ENCODE assay signal across 8 mouse cellular contexts in the genomic region with DNA sequence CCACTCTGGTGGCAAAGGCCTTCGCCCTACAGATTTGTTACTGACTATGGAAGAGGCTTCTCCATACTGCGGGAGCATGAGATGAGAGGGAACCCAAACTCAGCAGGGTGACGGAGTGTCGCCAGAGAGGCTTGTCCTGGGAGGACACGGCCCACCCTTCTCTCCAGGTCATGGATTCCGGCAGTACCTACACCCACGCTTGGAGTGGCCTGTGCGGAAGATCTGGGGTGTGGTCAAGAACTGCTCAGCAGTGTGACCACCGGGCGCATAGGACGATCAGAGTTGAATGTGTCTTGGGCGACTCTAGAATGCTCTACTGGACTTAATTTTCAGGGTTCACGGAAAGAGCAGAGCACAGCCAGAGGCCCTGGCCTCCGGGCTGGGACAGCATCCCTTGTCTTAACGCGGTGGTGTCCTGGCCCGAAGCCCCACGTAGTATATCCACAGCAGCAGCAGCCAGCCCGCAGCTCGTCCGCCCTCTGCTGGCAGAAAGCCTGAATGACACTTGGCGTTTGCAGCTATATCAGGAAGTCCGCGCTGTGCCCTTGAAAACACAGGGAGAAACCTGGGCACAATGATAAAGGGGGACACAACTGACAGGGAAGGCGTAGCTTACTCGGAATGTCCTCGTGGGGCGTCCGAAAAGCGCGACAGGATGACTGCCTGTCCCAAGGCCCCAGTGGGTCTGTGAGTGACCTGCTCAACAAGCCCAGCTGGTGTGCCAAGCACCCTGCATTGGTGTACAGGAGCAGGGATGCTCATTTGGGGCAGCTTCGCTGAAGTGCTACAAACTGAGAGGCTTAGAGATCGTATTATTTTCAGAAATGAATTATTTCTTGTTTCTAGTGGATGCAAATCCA. TPM values are rescaled to one million over a fixed set of nuclear protein-coding genes. Genes with fewer than 3 reads are reported as not detected.
DNase-seq lines count a peak whose midpoint lies in the region; ATAC-seq lines count a peak whose summit lies in the region.

No protein-coding gene starts in this region.

- no peak overlapping the region for H3K4me3 ChIP-seq in intestine, embryonic 14.5 days (ENCODE audit: low read depth, low read length)

- no peak overlapping the region for H3K9ac ChIP-seq in intestine, embryonic 14.5 days (ENCODE audit: low read length)

- intact Hi-C loops in left cerebral cortex, postnatal 10 days (cut with DNase I) = loop anchor here (5.0 to 10.0 kb wide), 3 partner anchors 70 to 193 kb away; no protein-coding TSS in a partner anchor

- no peaks in the 10 kb centered on the region for H3K4me1 ChIP-seq in intestine, embryonic 14.5 days (replicated peaks; ENCODE audit: control insufficient read depth, insufficient read depth, low read length)

- peak; percentile 69 for DNase-seq in adipocyte (ENCODE audit: low spot score)
- peak; percentile 95 for DNase-seq in embryo, embryonic 10 days (ENCODE audit: low spot score)
- peak; percentile 71 for DNase-seq in gastrocnemius, postnatal 25 days
- DNase-seq in intestine, embryonic 14.5 days (ENCODE audit: low spot score) = peak; percentile 98
- DNase-seq in left cerebral cortex, postnatal 10 days (ENCODE audit: extremely low spot score in 1 of 2, low spot score in 2 of 2) = peak; percentile 87 to 89
- DNase-seq in right cerebral cortex, postnatal 25 days = peak; percentile 85
- DNase-seq in urinary bladder, postnatal 36 days (ENCODE audit: low spot score in 2 of 2) = peak; percentile 75 to 83

- no peaks in the 10 kb centered on the region for H3K36me3 ChIP-seq in intestine, embryonic 14.5 days (ENCODE audit: control insufficient read depth, insufficient read depth, low read length)

- H3K27me3 ChIP-seq in intestine, embryonic 14.5 days (replicated peaks; ENCODE audit: control insufficient read depth, insufficient read depth, low read length) = no peaks in the 10 kb centered on the region

- 31% methylated on average over 33 of the region's 33 CpGs for WGBS in intestine, embryonic 14.5 days

- no peak overlapping the region for H3K27ac ChIP-seq in intestine, embryonic 14.5 days (ENCODE audit: low read depth)

- no peaks in the 10 kb centered on the region for H3K9me3 ChIP-seq in intestine, embryonic 14.5 days (ENCODE audit: control insufficient read depth, low read length)

- peak; percentile 82 for ATAC-seq in intestine, embryonic 14.5 days (replicated peaks; ENCODE audit: low FRiP score, low TSS enrichment, low read depth)
- ATAC-seq in megakaryocyte-erythroid progenitor cell, adult 5-6 weeks (replicated peaks; ENCODE audit: low FRiP score, low TSS enrichment, poor library complexity, severe bottlenecking) = peak; percentile 89

- H3K4me2 ChIP-seq in intestine, embryonic 14.5 days (ENCODE audit: low read length) = 0 out of 2 replicates have a peak overlapping the region, but pooled peaks have one; percentile 22

RNA-seq across cellular contexts. Expression of gene Ldhal6b, which starts 21.2 kb away (rescaled TPM):
- total RNA-seq in gastrocnemius, postnatal 25 days (2021) = under 1 TPM in 1 of 2 experiments, not detected in 1; 0.48 TPM
- 0.14 TPM in 1 of 2 replicates, not detected in the other for polyA plus RNA-seq in intestine, embryonic 14.5 days (2014; fragmentation: Nextera tagmentation; extraction: Ambion mirVana)
- 1 to 10 TPM in 1 of 2 experiments, under 1 TPM in 1; 0.97 to 1.2 TPM for total RNA-seq in left cerebral cortex, postnatal 10 days (2021)
- 3.8 TPM in 1 of 2 replicates, not detected in the other for total RNA-seq in megakaryocyte-erythroid progenitor cell, adult 5-6 weeks (2014; fragmentation: Nextera tagmentation)
- total RNA-seq in megakaryocyte-erythroid progenitor cell, adult 5-6 weeks (2017) = 1.0 and 1.4 TPM in 2 replicates

RNA-seq across cellular contexts. Expression of gene Tmem242, which starts 42.7 kb away (rescaled TPM):
- total RNA-seq in gastrocnemius, postnatal 25 days (2021) = 100 to 1,000 TPM; 139 to 141 TPM
- polyA plus RNA-seq in intestine, embryonic 14.5 days (2014; fragmentation: Nextera tagmentation; extraction: Ambion mirVana) = 124 and 135 TPM in 2 replicates
- 10 to 100 TPM; 86.9 to 88.1 TPM for total RNA-seq in left cerebral cortex, postnatal 10 days (2021)
- 39.4 and 43.1 TPM in 2 replicates for total RNA-seq in megakaryocyte-erythroid progenitor cell, adult 5-6 weeks (2014; fragmentation: Nextera tagmentation)
- 31.2 and 34.8 TPM in 2 replicates for total RNA-seq in megakaryocyte-erythroid progenitor cell, adult 5-6 weeks (2017)
